Mouse (Mus musculus) lung, adult 2 months (tissue): ENCODE data around the gene Lsp1.

ENCODE experiments used
- CTCF ChIP-seq: fragments of 200-500 bp; IDR thresholded peaks from 2 replicates; pipeline ENCODE4 v1.5.1; 2011; ENCODE audit warnings: mild to moderate bottlenecking, low read length, control low read depth; ENCODE audit not compliant: insufficient read depth
- POLR2A ChIP-seq: fragments of 200-500 bp; IDR thresholded peaks from 2 replicates; pipeline ENCODE4 v1.6.1; 2011; ENCODE audit warnings: low read depth, mild to moderate bottlenecking, control low read depth, low read length, borderline replicate concordance; ENCODE audit errors: extremely low read depth

DNA sequence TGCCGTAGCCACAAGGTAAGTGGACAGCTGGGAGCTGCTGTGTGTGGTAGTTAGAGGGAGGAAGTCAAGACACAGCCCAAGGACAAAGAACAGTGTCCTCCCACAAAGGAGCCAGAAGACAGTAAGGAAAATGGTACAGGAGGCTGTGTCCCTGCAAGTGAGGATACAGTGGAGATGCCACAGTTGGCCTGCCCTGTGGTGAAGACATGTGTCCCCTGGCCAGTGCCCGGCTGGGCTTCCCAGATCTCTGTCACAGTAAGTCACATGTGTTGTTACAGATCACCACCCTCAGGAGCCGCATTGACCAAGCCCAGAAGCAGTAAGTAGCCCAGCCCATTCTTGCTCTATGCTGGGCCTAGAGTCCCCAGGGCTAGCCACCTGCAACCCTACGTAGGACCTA is 53.4 kb downstream of the Lsp1 start:
- TF ChIP-seq CTCF (no peak), POLR2A (no peak)
